Mouse (Mus musculus): ENCODE data around the gene Hspd1. TPM values are rescaled to one million over a fixed set of nuclear protein-coding genes. Genes with fewer than 3 reads are reported as not detected.
A peak's percentile ranks its signal among the peaks of the same experiment; 100 is the strongest.

Gene Hspd1
- polyA plus RNA-seq, 1 experiment from 2014 or later: 262 TPM

DNA sequence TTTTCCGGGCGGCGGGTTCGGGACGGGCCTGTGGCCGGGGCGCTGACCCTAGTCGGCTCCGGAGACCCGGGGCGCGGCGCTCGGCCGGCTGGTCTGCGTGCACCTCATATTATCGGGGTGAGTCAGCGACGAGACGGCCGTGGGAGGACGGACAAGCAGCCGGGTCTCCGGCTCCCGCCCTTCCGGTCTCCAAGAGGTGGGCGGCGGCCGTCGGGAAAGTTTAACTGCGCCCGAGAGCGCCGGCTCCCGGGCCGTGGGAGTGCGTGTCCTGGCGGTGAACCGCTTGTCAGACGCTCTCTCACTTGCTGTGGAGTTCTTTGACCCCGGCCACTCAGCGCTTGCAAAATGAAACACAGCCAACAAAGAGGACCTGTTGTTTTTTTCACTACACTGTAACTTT is 35.0 kb downstream of the Hspd1 start:
- Histone ChIP-seq H3K9me3 (no peaks in the 10 kb centered on the region), H3K4me1 (peaks cover 18% of the 10 kb centered on the region), H3K4me2 (peak overlapping the region; percentile 63), H3K9ac (peak overlapping the region; percentile 57), H3K27me3 (replicated peaks) (peaks cover 2% of the 10 kb centered on the region; the same call in 1 of the 2 replicates), H3K4me3 (peak overlapping the region; percentile 62), H3K36me3 (replicated peaks) (no peaks in the 10 kb centered on the region), H3K27ac (peak overlapping the region; percentile 78)
- WGBS: under 1% methylated on average over 42 of the region's 42 CpGs
- peak; percentile 67 for ATAC-seq (replicated peaks)

DNA sequence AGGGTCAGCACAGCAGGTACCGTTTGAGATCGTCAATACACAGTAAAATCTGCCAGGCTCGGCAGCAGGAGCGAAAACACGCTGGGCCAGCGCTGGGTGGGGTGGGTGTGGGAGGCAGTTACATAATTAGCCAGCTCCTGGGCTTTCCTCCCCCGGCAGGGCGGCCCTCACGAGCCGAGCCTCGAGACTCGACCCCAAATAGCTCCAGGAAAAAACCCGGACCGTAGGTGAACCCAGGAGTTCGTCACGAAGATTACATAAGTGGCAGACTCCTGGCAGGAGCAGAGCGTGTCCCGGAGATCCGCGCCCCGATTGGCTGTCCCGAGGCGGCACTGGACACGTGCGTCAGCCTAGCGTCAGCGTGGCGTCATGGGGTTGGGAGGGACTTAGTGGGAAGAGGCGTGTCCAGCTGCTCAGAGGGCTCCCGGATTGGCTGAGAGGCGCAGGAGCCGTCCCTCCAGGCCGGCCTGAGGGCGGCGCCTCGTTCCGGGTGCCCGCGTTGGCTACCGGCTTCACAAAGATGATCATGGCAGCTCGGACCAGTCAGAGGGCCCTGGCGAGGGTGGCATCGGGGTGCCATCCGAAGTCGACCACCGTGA is 35.6 kb downstream of the Hspd1 start, which contains the start of gene Coq10b:
TSS of gene Coq10b (plus strand) at position 416 of the 599 bp plus-strand sequence.
- Histone ChIP-seq H3K27ac (peak within 1 kb of the TSS; percentile 85), H3K36me3 (replicated peaks) (no peaks in the 10 kb centered on the region), H3K27me3 (replicated peaks) (peaks cover 2% of the 10 kb centered on the region; the same call in 1 of the 2 replicates), H3K4me3 (peak within 1 kb of the TSS; percentile 62), H3K9ac (peak within 1 kb of the TSS; percentile 57), H3K4me1 (peaks cover 18% of the 10 kb centered on the region), H3K4me2 (peak within 1 kb of the TSS; percentile 70), H3K9me3 (no peaks in the 10 kb centered on the region)
- ATAC-seq (replicated peaks): peak; percentile 100
- 0% methylated on average over 46 of the region's 46 CpGs for WGBS

DNA sequence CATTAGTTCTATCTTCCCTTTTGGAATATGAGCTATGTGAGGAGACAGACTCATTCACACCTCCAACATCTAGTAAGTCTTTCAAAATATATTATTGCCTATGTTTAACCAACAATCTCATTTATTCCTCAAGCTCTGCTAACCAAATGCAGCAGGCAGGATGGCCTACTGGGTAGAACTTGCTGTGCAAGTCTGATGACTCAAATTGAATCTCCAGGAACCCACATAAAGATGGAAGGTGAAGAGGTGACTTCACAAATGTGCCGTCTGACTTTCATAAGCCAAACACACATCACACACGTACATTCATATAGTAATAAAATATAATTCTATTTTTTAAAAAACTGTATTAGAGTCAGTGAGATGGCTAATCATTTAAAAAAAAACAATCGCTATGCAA is 36.4 kb downstream of the Hspd1 start:
- no peak overlapping the region for H3K9ac ChIP-seq
- H3K36me3 ChIP-seq (replicated peaks): no peaks in the 10 kb centered on the region
- H3K27ac ChIP-seq: no peak overlapping the region
- peak overlapping the region; percentile 62 for H3K4me3 ChIP-seq
- ATAC-seq (replicated peaks): no peak
- peaks cover 18% of the 10 kb centered on the region for H3K4me1 ChIP-seq
- H3K9me3 ChIP-seq: no peaks in the 10 kb centered on the region
- H3K4me2 ChIP-seq: peak overlapping the region; percentile 70
- WGBS: 70% methylated on average over 3 of the region's 3 CpGs
- peaks cover 2% of the 10 kb centered on the region; the same call in 1 of the 2 replicates for H3K27me3 ChIP-seq (replicated peaks)

- H3K9me3 ChIP-seq: no peaks in the 10 kb centered on the region
- H3K4me1 ChIP-seq: peaks cover 14% of the 10 kb centered on the region
- H3K36me3 ChIP-seq (replicated peaks): no peaks in the 10 kb centered on the region
- H3K27ac ChIP-seq: no peak overlapping the region
- no peak overlapping the region for H3K9ac ChIP-seq
- no peak overlapping the region for H3K4me3 ChIP-seq
- peaks cover 2% of the 10 kb centered on the region; the same call in 1 of the 2 replicates for H3K27me3 ChIP-seq (replicated peaks)
- WGBS: 72% methylated on average over 4 of the region's 4 CpGs
- no peak for ATAC-seq (replicated peaks)
- no peak overlapping the region for H3K4me2 ChIP-seq
Measured at GRCm38 (mm10) chr1:55048841-55049587, 39.0 kb downstream of the Hspd1 start.

GRCm38 (mm10) chr1:55043164-55043563 is 44.9 kb downstream of the Hspd1 start:
- Histone ChIP-seq H3K27ac (no peak overlapping the region), H3K9me3 (no peaks in the 10 kb centered on the region; the same call in 1 of the 2 replicates), H3K36me3 (replicated peaks) (no peaks in the 10 kb centered on the region), H3K4me3 (no peak overlapping the region), H3K4me1 (no peaks in the 10 kb centered on the region), H3K4me2 (no peak overlapping the region), H3K9ac (no peak overlapping the region), H3K27me3 (replicated peaks) (no peaks in the 10 kb centered on the region)
- no peak for ATAC-seq (replicated peaks)
- WGBS: 86% methylated on average over 3 of the region's 3 CpGs

GRCm38 (mm10) chr1:55042246-55042645 is 45.8 kb downstream of the Hspd1 start:
- Histone ChIP-seq H3K36me3 (replicated peaks) (no peaks in the 10 kb centered on the region), H3K9ac (no peak overlapping the region), H3K27me3 (replicated peaks) (no peaks in the 10 kb centered on the region), H3K4me1 (no peaks in the 10 kb centered on the region), H3K27ac (no peak overlapping the region), H3K9me3 (no peaks in the 10 kb centered on the region; the same call in 1 of the 2 replicates), H3K4me3 (no peak overlapping the region), H3K4me2 (no peak overlapping the region)
- ATAC-seq (replicated peaks): no peak
- 63% methylated on average over 1 of the region's 1 CpGs for WGBS

- no peak for ATAC-seq (replicated peaks)
- Histone ChIP-seq H3K9me3 (no peaks in the 10 kb centered on the region; the same call in 1 of the 2 replicates), H3K4me2 (no peak overlapping the region), H3K4me3 (no peak overlapping the region), H3K9ac (no peak overlapping the region), H3K4me1 (no peaks in the 10 kb centered on the region), H3K36me3 (replicated peaks) (no peaks in the 10 kb centered on the region), H3K27ac (no peak overlapping the region), H3K27me3 (replicated peaks) (no peaks in the 10 kb centered on the region)
- 87% methylated on average over 4 of the region's 4 CpGs for WGBS
Measured at GRCm38 (mm10) chr1:55041691-55042090, 46.4 kb downstream of the Hspd1 start.

- H3K9me3 ChIP-seq: no peaks in the 10 kb centered on the region; the same call in 1 of the 2 replicates
- H3K9ac ChIP-seq: no peak overlapping the region
- no peaks in the 10 kb centered on the region for H3K4me1 ChIP-seq
- no peaks in the 10 kb centered on the region for H3K36me3 ChIP-seq (replicated peaks)
- no peak overlapping the region for H3K4me3 ChIP-seq
- 87% methylated on average over 1 of the region's 1 CpGs for WGBS
- H3K27ac ChIP-seq: no peak overlapping the region
- H3K4me2 ChIP-seq: no peak overlapping the region
- H3K27me3 ChIP-seq (replicated peaks): no peaks in the 10 kb centered on the region
- no peak for ATAC-seq (replicated peaks)
Measured at GRCm38 (mm10) chr1:55039944-55040343, 48.1 kb downstream of the Hspd1 start.

DNA sequence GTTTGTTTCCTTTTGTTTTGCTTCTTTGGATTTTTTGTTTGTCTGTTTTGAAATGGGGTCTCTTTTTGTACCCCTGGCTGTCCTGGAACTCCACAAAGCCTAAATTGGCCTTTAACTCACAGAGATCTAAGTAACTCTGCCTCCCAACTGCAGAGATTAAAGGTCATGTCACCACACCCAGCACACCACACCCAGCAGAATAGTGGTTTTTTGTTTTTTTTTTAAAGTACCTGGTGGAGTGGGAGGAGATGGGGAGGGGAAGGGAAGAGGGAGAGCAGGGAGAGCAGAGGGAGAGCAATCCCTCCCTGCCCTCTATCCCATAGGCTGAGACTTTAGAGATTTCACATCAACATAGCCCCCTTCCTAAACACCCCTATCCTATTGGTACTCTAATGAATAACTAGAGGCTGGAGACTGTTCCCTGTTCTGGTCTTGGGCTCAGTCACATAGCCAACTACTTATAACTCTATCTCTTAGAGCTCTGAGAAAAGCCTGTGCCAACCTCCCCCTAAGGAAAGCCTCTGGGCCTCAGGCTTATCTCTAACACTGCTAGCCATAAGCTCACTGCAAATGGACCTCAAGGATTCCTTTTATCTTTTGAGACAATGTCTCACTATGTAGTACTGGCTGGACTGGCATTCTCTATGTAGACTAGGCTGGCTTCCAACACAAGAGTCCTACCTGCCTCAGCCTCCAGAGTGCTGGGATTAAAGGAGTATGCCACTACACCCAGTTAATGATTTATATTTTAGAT is 56.8 kb downstream of the Hspd1 start:
- H3K4me3 ChIP-seq: no peak overlapping the region
- no peak overlapping the region for H3K27ac ChIP-seq
- no peaks in the 10 kb centered on the region for H3K4me1 ChIP-seq
- H3K9ac ChIP-seq: no peak overlapping the region
- ATAC-seq (replicated peaks): no peak
- no peaks in the 10 kb centered on the region for H3K27me3 ChIP-seq (replicated peaks)
- H3K9me3 ChIP-seq: no peaks in the 10 kb centered on the region
- no peak overlapping the region for H3K4me2 ChIP-seq
- H3K36me3 ChIP-seq (replicated peaks): no peaks in the 10 kb centered on the region

DNA sequence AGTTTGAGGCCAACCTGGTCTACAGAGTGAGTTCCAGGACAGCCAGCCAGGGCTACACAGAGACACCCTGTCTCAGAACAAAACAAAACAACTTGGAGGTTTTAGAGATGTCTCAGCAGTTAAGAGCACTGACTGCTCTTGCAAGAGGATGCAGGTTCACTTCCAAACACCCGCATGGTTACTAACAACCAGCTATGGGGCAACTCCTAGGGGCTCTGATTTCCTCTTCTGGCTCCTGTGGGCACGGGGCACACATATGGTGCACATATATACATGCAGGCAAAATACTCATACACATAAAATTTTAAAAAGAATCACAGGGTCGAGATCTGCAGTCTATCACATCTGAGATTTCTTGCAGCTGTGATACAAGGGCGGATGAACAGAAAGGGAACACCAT is 58.6 kb downstream of the Hspd1 start:
- Histone ChIP-seq H3K4me1 (peaks cover 12% of the 10 kb centered on the region), H3K4me3 (no peak overlapping the region), H3K4me2 (no peak overlapping the region), H3K9me3 (no peaks in the 10 kb centered on the region), H3K27me3 (replicated peaks) (no peaks in the 10 kb centered on the region), H3K36me3 (replicated peaks) (no peaks in the 10 kb centered on the region), H3K27ac (no peak overlapping the region), H3K9ac (no peak overlapping the region)
- ATAC-seq (replicated peaks): no peak
- 72% methylated on average over 4 of the region's 4 CpGs for WGBS

DNA sequence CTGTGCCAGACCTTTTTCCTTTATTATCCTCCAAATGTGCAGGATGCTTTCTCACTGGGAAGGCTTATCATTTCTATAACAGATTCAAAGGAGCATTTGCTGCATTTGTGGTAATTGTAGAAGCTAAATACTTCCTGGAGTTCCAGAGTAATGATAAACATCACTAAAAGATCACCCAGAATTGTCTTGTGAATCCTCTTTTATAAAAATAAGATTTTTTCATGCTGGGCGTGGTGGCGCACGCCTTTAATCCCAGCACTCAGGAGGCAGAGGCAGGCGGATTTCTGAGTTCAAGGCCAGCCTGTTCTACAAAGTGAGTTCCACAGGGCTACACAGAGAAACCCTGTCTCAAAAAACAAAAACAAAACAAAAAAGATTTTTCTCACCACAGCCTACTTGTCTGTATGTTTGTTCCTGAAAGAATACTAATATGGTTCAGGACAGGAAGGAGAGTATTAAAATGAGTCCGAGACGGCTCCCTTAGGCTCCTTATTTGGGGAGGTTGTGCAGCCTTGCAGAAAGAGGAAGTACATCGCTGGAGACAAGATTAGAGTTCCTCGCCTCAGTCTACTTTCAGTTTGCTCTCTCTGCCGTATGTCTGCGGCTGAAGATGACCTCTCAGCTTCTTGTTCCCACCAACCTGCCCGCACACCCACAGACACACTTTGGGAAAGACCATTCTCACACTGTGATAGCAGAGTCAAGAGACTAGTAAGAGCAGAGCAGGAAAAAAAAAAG is 59.4 kb downstream of the Hspd1 start:
- WGBS: 89% methylated on average over 11 of the region's 11 CpGs
- no peaks in the 10 kb centered on the region for H3K9me3 ChIP-seq
- no peak overlapping the region for H3K4me2 ChIP-seq
- peaks cover 14% of the 10 kb centered on the region for H3K4me1 ChIP-seq
- H3K27ac ChIP-seq: no peak overlapping the region
- H3K9ac ChIP-seq: no peak overlapping the region
- no peak overlapping the region for H3K4me3 ChIP-seq
- no peak for ATAC-seq (replicated peaks)
- no peaks in the 10 kb centered on the region for H3K27me3 ChIP-seq (replicated peaks)
- H3K36me3 ChIP-seq (replicated peaks): no peaks in the 10 kb centered on the region

DNA sequence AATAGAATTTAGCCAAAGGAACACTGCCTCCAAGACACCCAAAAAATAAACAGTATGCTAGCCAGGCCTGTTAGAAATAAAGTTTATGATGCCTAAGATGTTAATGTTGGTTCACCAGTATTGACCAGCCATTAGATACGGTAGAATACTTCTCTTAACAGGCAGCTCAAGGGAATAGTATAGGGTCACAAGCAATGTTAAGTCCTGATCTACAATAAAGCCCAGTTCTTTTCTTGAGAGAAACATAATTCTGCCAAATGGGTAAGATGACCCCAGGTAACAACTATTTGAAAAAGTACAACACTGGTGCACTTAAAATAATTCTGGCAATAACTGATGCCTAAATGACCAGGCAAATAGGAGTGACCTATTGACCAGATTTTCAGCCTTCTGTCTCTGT is 60.1 kb downstream of the Hspd1 start:
- Histone ChIP-seq H3K27ac (no peak overlapping the region), H3K4me2 (peak overlapping the region; percentile 49), H3K27me3 (replicated peaks) (no peaks in the 10 kb centered on the region), H3K9ac (no peak overlapping the region), H3K36me3 (replicated peaks) (no peaks in the 10 kb centered on the region), H3K9me3 (no peaks in the 10 kb centered on the region), H3K4me1 (peaks cover 17% of the 10 kb centered on the region), H3K4me3 (peak overlapping the region; percentile 70)
- 96% methylated on average over 1 of the region's 1 CpGs for WGBS
- peak; percentile 10 for ATAC-seq (replicated peaks)

Data from midbrain, embryonic 15.5 days (tissue).